Mouse (Mus musculus) CD4-positive helper T cell, adult 2 months (primary cell): Measurements from ENCODE around the gene Ppm1h.

Experiments
- DNase-seq: peaks from one replicate; pipeline ENCODE4 v3.0.0-alpha.2; 2012; ENCODE audit warnings: low read depth, missing footprints, low spot score

The Ppm1h gene

GRCm38 (mm10) chr10:122698347-122698746, 19.8 kb downstream of the Ppm1h start:
- no peak for DNase-seq

GRCm38 (mm10) chr10:122704901-122705300, 26.3 kb downstream of the Ppm1h start:
- DNase-seq, result no peak

GRCm38 (mm10) chr10:122705457-122705856, 26.9 kb downstream of the Ppm1h start:
- no peak for DNase-seq

GRCm38 (mm10) chr10:122711381-122711811, 32.8 kb downstream of the Ppm1h start:
- no peak for DNase-seq

- DNase-seq, result no peak
Observed at GRCm38 (mm10) chr10:122712307-122712706, 33.7 kb downstream of the Ppm1h start.

GRCm38 (mm10) chr10:122715856-122716255, 37.3 kb downstream of the Ppm1h start:
- DNase-seq, result no peak

GRCm38 (mm10) chr10:122716286-122716685, 37.7 kb downstream of the Ppm1h start:
- no peak for DNase-seq

- no peak for DNase-seq
Observed at GRCm38 (mm10) chr10:122716739-122717474, 38.3 kb downstream of the Ppm1h start.

GRCm38 (mm10) chr10:122717754-122718415, 39.3 kb downstream of the Ppm1h start:
- peak; percentile 71 for DNase-seq

GRCm38 (mm10) chr10:122718951-122719350, 40.4 kb downstream of the Ppm1h start:
- DNase-seq, result no peak

- no peak for DNase-seq
Observed at GRCm38 (mm10) chr10:122722111-122722510, 43.5 kb downstream of the Ppm1h start.

GRCm38 (mm10) chr10:122724692-122725091, 46.1 kb downstream of the Ppm1h start:
- DNase-seq, result no peak

GRCm38 (mm10) chr10:122727228-122727627, 48.7 kb downstream of the Ppm1h start:
- DNase-seq, result peak; percentile 59

- peak; percentile 52 for DNase-seq
Observed at GRCm38 (mm10) chr10:122728172-122728571, 49.6 kb downstream of the Ppm1h start.

- no peak for DNase-seq
Observed at GRCm38 (mm10) chr10:122732146-122732545, 53.6 kb downstream of the Ppm1h start.

GRCm38 (mm10) chr10:122734521-122734920, 56.0 kb downstream of the Ppm1h start:
- DNase-seq, result no peak

GRCm38 (mm10) chr10:122735284-122735784, 56.8 kb downstream of the Ppm1h start:
- no peak for DNase-seq

- DNase-seq, result no peak
Observed at GRCm38 (mm10) chr10:122736835-122737234, 58.3 kb downstream of the Ppm1h start.

- peak; percentile 78 for DNase-seq
Observed at GRCm38 (mm10) chr10:122738526-122738925, 60.0 kb downstream of the Ppm1h start.

- peak; percentile 88 for DNase-seq
Observed at GRCm38 (mm10) chr10:122739037-122739436, 60.5 kb downstream of the Ppm1h start.

- no peak for DNase-seq
Observed at GRCm38 (mm10) chr10:122740117-122740516, 61.6 kb downstream of the Ppm1h start.

GRCm38 (mm10) chr10:122741191-122741590, 62.6 kb downstream of the Ppm1h start:
- DNase-seq, result no peak

- peak; percentile 56 for DNase-seq
Observed at GRCm38 (mm10) chr10:122742136-122742535, 63.6 kb downstream of the Ppm1h start.
